Mouse (Mus musculus): ENCODE measurements around the gene Comp. TPM values are rescaled to one million over a fixed set of nuclear protein-coding genes. Genes with fewer than 3 reads are reported as not detected.

The Comp gene
- polyA plus RNA-seq, 1 experiment from 2014 or later, result 4.6 TPM

- ATAC-seq (ENCODE audit: insufficient number of reproducible peaks, insufficient read depth, low FRiP score, low read depth), result no peak
- no peak overlapping the region for H3K4me3 ChIP-seq (ENCODE audit: control insufficient read depth in 1 of 2, insufficient read depth in 1 of 2, low read depth in 1 of 2, low read length in 2 of 2)
- H3K27ac ChIP-seq (replicated peaks in 1 of 2; ENCODE audit: control insufficient read depth in 1 of 2, insufficient read depth in 1 of 2, low read depth in 2 of 2, low read length in 2 of 2), result no peak overlapping the region
- peaks cover 6% of the 10 kb centered on the region; the same call in 1 of the 2 replicates for H3K27me3 ChIP-seq (ENCODE audit: control insufficient read depth, insufficient read depth, low read length)
- no peaks in the 10 kb centered on the region for H3K9me3 ChIP-seq (ENCODE audit: control insufficient read depth, low read length)
- H3K4me1 ChIP-seq (ENCODE audit: control insufficient read depth in 2 of 2, insufficient read depth in 2 of 2, low read length in 2 of 2), result peaks cover 11 to 21% of the 10 kb centered on the region in 2 experiments; a peak in 3 of 4 replicates
- 83% methylated on average over 19 of the region's 19 CpGs for WGBS
- peaks cover 56% of the 10 kb centered on the region for H3K36me3 ChIP-seq (ENCODE audit: control insufficient read depth, insufficient read depth, low read length)
- no peak overlapping the region for H3K4me2 ChIP-seq (ENCODE audit: low read length)
- no peak overlapping the region for H3K9ac ChIP-seq (ENCODE audit: low read length)
These were observed 41.8 kb upstream of the Comp start for GRCm38 (mm10) chr8:70331526-70331925.

- Histone ChIP-seq H3K9ac (ENCODE audit: low read length) (no peak overlapping the region), H3K4me3 (ENCODE audit: control insufficient read depth in 1 of 2, insufficient read depth in 1 of 2, low read depth in 1 of 2, low read length in 2 of 2) (no peak overlapping the region), H3K36me3 (ENCODE audit: control insufficient read depth, insufficient read depth, low read length) (peaks cover 63% of the 10 kb centered on the region), H3K4me1 (ENCODE audit: control insufficient read depth in 2 of 2, insufficient read depth in 2 of 2, low read length in 2 of 2) (peaks cover 11 to 21% of the 10 kb centered on the region in 2 experiments; a peak in 3 of 4 replicates), H3K4me2 (ENCODE audit: low read length) (no peak overlapping the region), H3K27me3 (ENCODE audit: control insufficient read depth, insufficient read depth, low read length) (peaks cover 6% of the 10 kb centered on the region; the same call in 1 of the 2 replicates), H3K9me3 (ENCODE audit: control insufficient read depth, low read length) (no peaks in the 10 kb centered on the region), H3K27ac (replicated peaks in 1 of 2; ENCODE audit: control insufficient read depth in 1 of 2, insufficient read depth in 1 of 2, low read depth in 2 of 2, low read length in 2 of 2) (no peak overlapping the region)
- 29% methylated on average over 41 of the region's 41 CpGs for WGBS
- ATAC-seq (ENCODE audit: insufficient number of reproducible peaks, insufficient read depth, low FRiP score, low read depth), result no peak
These were observed 41.1 kb upstream of the Comp start for GRCm38 (mm10) chr8:70332070-70332877.

GRCm38 (mm10) chr8:70332878-70333202, 40.5 kb upstream of the Comp start:
- H3K36me3 ChIP-seq (ENCODE audit: control insufficient read depth, insufficient read depth, low read length), result peaks cover 69% of the 10 kb centered on the region
- no peak overlapping the region for H3K27ac ChIP-seq (replicated peaks in 1 of 2; ENCODE audit: control insufficient read depth in 1 of 2, insufficient read depth in 1 of 2, low read depth in 2 of 2, low read length in 2 of 2)
- H3K9me3 ChIP-seq (ENCODE audit: control insufficient read depth, low read length), result no peaks in the 10 kb centered on the region
- ATAC-seq (ENCODE audit: insufficient number of reproducible peaks, insufficient read depth, low FRiP score, low read depth), result no peak
- 93% methylated on average over 6 of the region's 6 CpGs for WGBS
- H3K9ac ChIP-seq (ENCODE audit: low read length), result no peak overlapping the region
- no peak overlapping the region for H3K4me2 ChIP-seq (ENCODE audit: low read length)
- no peak overlapping the region for H3K4me3 ChIP-seq (ENCODE audit: control insufficient read depth in 1 of 2, insufficient read depth in 1 of 2, low read depth in 1 of 2, low read length in 2 of 2)
- H3K4me1 ChIP-seq (ENCODE audit: control insufficient read depth in 2 of 2, insufficient read depth in 2 of 2, low read length in 2 of 2), result peaks cover 11 to 21% of the 10 kb centered on the region in 2 experiments; a peak in 3 of 4 replicates
- H3K27me3 ChIP-seq (ENCODE audit: control insufficient read depth, insufficient read depth, low read length), result peaks cover 6% of the 10 kb centered on the region; the same call in 1 of the 2 replicates

GRCm38 (mm10) chr8:70338931-70339330, 34.4 kb upstream of the Comp start:
- no peak overlapping the region for H3K4me2 ChIP-seq (ENCODE audit: low read length)
- H3K9me3 ChIP-seq (ENCODE audit: control insufficient read depth, low read length), result no peaks in the 10 kb centered on the region
- H3K27me3 ChIP-seq (ENCODE audit: control insufficient read depth, insufficient read depth, low read length), result no peaks in the 10 kb centered on the region
- 91% methylated on average over 7 of the region's 7 CpGs for whole genome bisulfite sequencing
- H3K27ac ChIP-seq (replicated peaks in 1 of 2; ENCODE audit: control insufficient read depth in 1 of 2, insufficient read depth in 1 of 2, low read depth in 2 of 2, low read length in 2 of 2), result no peak overlapping the region
- peaks cover 100% of the 10 kb centered on the region for H3K36me3 ChIP-seq (ENCODE audit: control insufficient read depth, insufficient read depth, low read length)
- no peaks in the 10 kb centered on the region for H3K4me1 ChIP-seq (ENCODE audit: control insufficient read depth in 2 of 2, insufficient read depth in 2 of 2, low read length in 2 of 2)
- H3K4me3 ChIP-seq (ENCODE audit: control insufficient read depth in 1 of 2, insufficient read depth in 1 of 2, low read depth in 1 of 2, low read length in 2 of 2), result no peak overlapping the region
- no peak for ATAC-seq (ENCODE audit: insufficient number of reproducible peaks, insufficient read depth, low FRiP score, low read depth)
- H3K9ac ChIP-seq (ENCODE audit: low read length), result no peak overlapping the region

GRCm38 (mm10) chr8:70340659-70341058, 32.7 kb upstream of the Comp start:
- no peak for ATAC-seq (ENCODE audit: insufficient number of reproducible peaks, insufficient read depth, low FRiP score, low read depth)
- Histone ChIP-seq H3K4me1 (ENCODE audit: control insufficient read depth in 2 of 2, insufficient read depth in 2 of 2, low read length in 2 of 2) (no peaks in the 10 kb centered on the region), H3K27me3 (ENCODE audit: control insufficient read depth, insufficient read depth, low read length) (no peaks in the 10 kb centered on the region), H3K4me3 (ENCODE audit: control insufficient read depth in 1 of 2, insufficient read depth in 1 of 2, low read depth in 1 of 2, low read length in 2 of 2) (no peak overlapping the region), H3K9me3 (ENCODE audit: control insufficient read depth, low read length) (no peaks in the 10 kb centered on the region), H3K9ac (ENCODE audit: low read length) (no peak overlapping the region), H3K36me3 (ENCODE audit: control insufficient read depth, insufficient read depth, low read length) (peaks cover 86% of the 10 kb centered on the region), H3K4me2 (ENCODE audit: low read length) (no peak overlapping the region), H3K27ac (replicated peaks in 1 of 2; ENCODE audit: control insufficient read depth in 1 of 2, insufficient read depth in 1 of 2, low read depth in 2 of 2, low read length in 2 of 2) (no peak overlapping the region)
- 84% methylated on average over 7 of the region's 7 CpGs for WGBS

- Histone ChIP-seq H3K4me1 (ENCODE audit: control insufficient read depth in 2 of 2, insufficient read depth in 2 of 2, low read length in 2 of 2) (no peaks in the 10 kb centered on the region), H3K36me3 (ENCODE audit: control insufficient read depth, insufficient read depth, low read length) (peaks cover 84% of the 10 kb centered on the region), H3K4me2 (ENCODE audit: low read length) (no peak overlapping the region), H3K9ac (ENCODE audit: low read length) (no peak overlapping the region), H3K27ac (replicated peaks in 1 of 2; ENCODE audit: control insufficient read depth in 1 of 2, insufficient read depth in 1 of 2, low read depth in 2 of 2, low read length in 2 of 2) (no peak overlapping the region), H3K9me3 (ENCODE audit: control insufficient read depth, low read length) (no peaks in the 10 kb centered on the region), H3K27me3 (ENCODE audit: control insufficient read depth, insufficient read depth, low read length) (no peaks in the 10 kb centered on the region), H3K4me3 (ENCODE audit: control insufficient read depth in 1 of 2, insufficient read depth in 1 of 2, low read depth in 1 of 2, low read length in 2 of 2) (no peak overlapping the region)
- WGBS, result 87% methylated on average over 14 of the region's 14 CpGs
- no peak for ATAC-seq (ENCODE audit: insufficient number of reproducible peaks, insufficient read depth, low FRiP score, low read depth)
These were observed 31.4 kb upstream of the Comp start for GRCm38 (mm10) chr8:70342007-70342406.

GRCm38 (mm10) chr8:70343076-70343475, 30.3 kb upstream of the Comp start:
- H3K4me2 ChIP-seq (ENCODE audit: low read length), result no peak overlapping the region
- ATAC-seq (ENCODE audit: insufficient number of reproducible peaks, insufficient read depth, low FRiP score, low read depth), result no peak
- H3K9me3 ChIP-seq (ENCODE audit: control insufficient read depth, low read length), result no peaks in the 10 kb centered on the region
- no peak overlapping the region for H3K27ac ChIP-seq (replicated peaks in 1 of 2; ENCODE audit: control insufficient read depth in 1 of 2, insufficient read depth in 1 of 2, low read depth in 2 of 2, low read length in 2 of 2)
- no peak overlapping the region for H3K9ac ChIP-seq (ENCODE audit: low read length)
- no peaks in the 10 kb centered on the region for H3K27me3 ChIP-seq (ENCODE audit: control insufficient read depth, insufficient read depth, low read length)
- 86% methylated on average over 7 of the region's 7 CpGs for WGBS
- no peak overlapping the region for H3K4me3 ChIP-seq (ENCODE audit: control insufficient read depth in 1 of 2, insufficient read depth in 1 of 2, low read depth in 1 of 2, low read length in 2 of 2)
- no peaks in the 10 kb centered on the region for H3K4me1 ChIP-seq (ENCODE audit: control insufficient read depth in 2 of 2, insufficient read depth in 2 of 2, low read length in 2 of 2)
- H3K36me3 ChIP-seq (ENCODE audit: control insufficient read depth, insufficient read depth, low read length), result peaks cover 75% of the 10 kb centered on the region

GRCm38 (mm10) chr8:70343696-70344095, 29.7 kb upstream of the Comp start:
- Histone ChIP-seq H3K4me1 (ENCODE audit: control insufficient read depth in 2 of 2, insufficient read depth in 2 of 2, low read length in 2 of 2) (peaks cover 0 to 3% of the 10 kb centered on the region in 2 experiments; a peak in 1 of 4 replicates), H3K4me3 (ENCODE audit: control insufficient read depth in 1 of 2, insufficient read depth in 1 of 2, low read depth in 1 of 2, low read length in 2 of 2) (no peak overlapping the region), H3K9me3 (ENCODE audit: control insufficient read depth, low read length) (no peaks in the 10 kb centered on the region), H3K9ac (ENCODE audit: low read length) (no peak overlapping the region), H3K36me3 (ENCODE audit: control insufficient read depth, insufficient read depth, low read length) (peaks cover 75% of the 10 kb centered on the region), H3K27ac (replicated peaks in 1 of 2; ENCODE audit: control insufficient read depth in 1 of 2, insufficient read depth in 1 of 2, low read depth in 2 of 2, low read length in 2 of 2) (no peak overlapping the region), H3K27me3 (ENCODE audit: control insufficient read depth, insufficient read depth, low read length) (no peaks in the 10 kb centered on the region), H3K4me2 (ENCODE audit: low read length) (no peak overlapping the region)
- 69% methylated on average over 6 of the region's 6 CpGs for WGBS
- ATAC-seq (ENCODE audit: insufficient number of reproducible peaks, insufficient read depth, low FRiP score, low read depth), result no peak

All from heart, embryonic 14.5 days (tissue).